Mouse (Mus musculus): Measurements from ENCODE around the gene Trmt1. TPM values are rescaled to one million over a fixed set of nuclear protein-coding genes. Genes with fewer than 3 reads are reported as not detected.
A peak's percentile ranks its signal among the peaks of the same experiment; 100 is the strongest.

Trmt1 gene
- polyA plus RNA-seq, 1 experiment from 2014 or later, result 47.9 TPM

- peak overlapping the region; percentile 62 for H3K9ac ChIP-seq (ENCODE audit: low read depth, low read length)
- peak overlapping the region; percentile 40 for H3K4me2 ChIP-seq (replicated peaks; ENCODE audit: low read depth, low read length)
- no peaks in the 10 kb centered on the region for H3K36me3 ChIP-seq (ENCODE audit: control insufficient read depth, insufficient read depth, low read length)
- peaks cover 14% of the 10 kb centered on the region for H3K4me1 ChIP-seq (replicated peaks; ENCODE audit: control insufficient read depth, insufficient read depth, low read length)
- H3K27ac ChIP-seq (ENCODE audit: low read depth, low read length), result peak overlapping the region; percentile 88
- no peaks in the 10 kb centered on the region for H3K27me3 ChIP-seq (ENCODE audit: control insufficient read depth, insufficient read depth, low read length)
- ATAC-seq (ENCODE audit: low FRiP score), result no peak
- peak; percentile 67 for DNase-seq (ENCODE audit: low spot score)
- WGBS, result 2% methylated on average over 23 of the region's 23 CpGs
- peak overlapping the region; percentile 29 for H3K4me3 ChIP-seq (ENCODE audit: low read depth, low read length)
- no peaks in the 10 kb centered on the region for H3K9me3 ChIP-seq (ENCODE audit: control insufficient read depth, low read length)
Observed at GRCm38 (mm10) chr8:84656641-84657126, 29.4 kb upstream of the Trmt1 start.

- DNase-seq (ENCODE audit: low spot score) (no peak), ATAC-seq (ENCODE audit: low FRiP score) (no peak)
- Histone ChIP-seq H3K27ac (ENCODE audit: low read depth, low read length) (peak overlapping the region; percentile 88), H3K9me3 (ENCODE audit: control insufficient read depth, low read length) (no peaks in the 10 kb centered on the region), H3K9ac (ENCODE audit: low read depth, low read length) (no peak overlapping the region), H3K4me1 (replicated peaks; ENCODE audit: control insufficient read depth, insufficient read depth, low read length) (peaks cover 14% of the 10 kb centered on the region), H3K4me2 (replicated peaks; ENCODE audit: low read depth, low read length) (peak overlapping the region; percentile 40), H3K27me3 (ENCODE audit: control insufficient read depth, insufficient read depth, low read length) (no peaks in the 10 kb centered on the region), H3K4me3 (ENCODE audit: low read depth, low read length) (peak overlapping the region; percentile 29; the same call in 1 of the 2 replicates), H3K36me3 (ENCODE audit: control insufficient read depth, insufficient read depth, low read length) (no peaks in the 10 kb centered on the region)
Observed at GRCm38 (mm10) chr8:84657203-84657602, 28.9 kb upstream of the Trmt1 start.

- WGBS, result 35% methylated on average over 4 of the region's 4 CpGs
- no peak overlapping the region for H3K4me3 ChIP-seq (ENCODE audit: low read depth, low read length)
- H3K4me2 ChIP-seq (replicated peaks; ENCODE audit: low read depth, low read length), result no peak overlapping the region
- H3K27ac ChIP-seq (ENCODE audit: low read depth, low read length), result no peak overlapping the region
- H3K9me3 ChIP-seq (ENCODE audit: control insufficient read depth, low read length), result no peaks in the 10 kb centered on the region
- no peaks in the 10 kb centered on the region for H3K36me3 ChIP-seq (ENCODE audit: control insufficient read depth, insufficient read depth, low read length)
- ATAC-seq (ENCODE audit: low FRiP score), result no peak
- no peak for DNase-seq (ENCODE audit: low spot score)
- no peak overlapping the region for H3K9ac ChIP-seq (ENCODE audit: low read depth, low read length)
- no peaks in the 10 kb centered on the region for H3K27me3 ChIP-seq (ENCODE audit: control insufficient read depth, insufficient read depth, low read length)
- peaks cover 14% of the 10 kb centered on the region for H3K4me1 ChIP-seq (replicated peaks; ENCODE audit: control insufficient read depth, insufficient read depth, low read length)
Observed at GRCm38 (mm10) chr8:84657680-84658079, 28.4 kb upstream of the Trmt1 start.

GRCm38 (mm10) chr8:84658951-84659350 lies 27.2 kb upstream of the Trmt1 start:
- H3K27ac ChIP-seq (ENCODE audit: low read depth, low read length), result no peak overlapping the region
- no peaks in the 10 kb centered on the region for H3K36me3 ChIP-seq (ENCODE audit: control insufficient read depth, insufficient read depth, low read length)
- H3K9me3 ChIP-seq (ENCODE audit: control insufficient read depth, low read length), result no peaks in the 10 kb centered on the region
- no peak overlapping the region for H3K9ac ChIP-seq (ENCODE audit: low read depth, low read length)
- WGBS, result 76% methylated on average over 1 of the region's 1 CpGs
- no peak overlapping the region for H3K4me2 ChIP-seq (replicated peaks; ENCODE audit: low read depth, low read length)
- DNase-seq (ENCODE audit: low spot score), result no peak
- ATAC-seq (ENCODE audit: low FRiP score), result no peak
- H3K4me1 ChIP-seq (replicated peaks; ENCODE audit: control insufficient read depth, insufficient read depth, low read length), result peaks cover 14% of the 10 kb centered on the region
- H3K4me3 ChIP-seq (ENCODE audit: low read depth, low read length), result no peak overlapping the region
- no peaks in the 10 kb centered on the region for H3K27me3 ChIP-seq (ENCODE audit: control insufficient read depth, insufficient read depth, low read length)

- WGBS, result 1% methylated on average over 32 of the region's 33 CpGs
- Histone ChIP-seq H3K27me3 (ENCODE audit: control insufficient read depth, insufficient read depth, low read length) (no peaks in the 10 kb centered on the region), H3K4me3 (ENCODE audit: low read depth, low read length) (peak overlapping the region; percentile 85), H3K4me2 (replicated peaks; ENCODE audit: low read depth, low read length) (peak overlapping the region; percentile 97), H3K27ac (ENCODE audit: low read depth, low read length) (peak overlapping the region; percentile 79), H3K36me3 (ENCODE audit: control insufficient read depth, insufficient read depth, low read length) (no peaks in the 10 kb centered on the region), H3K9ac (ENCODE audit: low read depth, low read length) (peak overlapping the region; percentile 89), H3K9me3 (ENCODE audit: control insufficient read depth, low read length) (no peaks in the 10 kb centered on the region), H3K4me1 (replicated peaks; ENCODE audit: control insufficient read depth, insufficient read depth, low read length) (peaks cover 14% of the 10 kb centered on the region)
- ATAC-seq (ENCODE audit: low FRiP score) (no peak), DNase-seq (ENCODE audit: low spot score) (peak; percentile 78)
Observed at GRCm38 (mm10) chr8:84659936-84660818, 25.9 kb upstream of the Trmt1 start.

- WGBS, result under 1% methylated on average over 20 of the region's 20 CpGs
- Histone ChIP-seq H3K4me1 (replicated peaks; ENCODE audit: control insufficient read depth, insufficient read depth, low read length) (peaks cover 14% of the 10 kb centered on the region), H3K4me3 (ENCODE audit: low read depth, low read length) (peak overlapping the region; percentile 85), H3K9me3 (ENCODE audit: control insufficient read depth, low read length) (no peaks in the 10 kb centered on the region), H3K4me2 (replicated peaks; ENCODE audit: low read depth, low read length) (peak overlapping the region; percentile 97), H3K36me3 (ENCODE audit: control insufficient read depth, insufficient read depth, low read length) (no peaks in the 10 kb centered on the region), H3K27ac (ENCODE audit: low read depth, low read length) (peak overlapping the region; percentile 79), H3K27me3 (ENCODE audit: control insufficient read depth, insufficient read depth, low read length) (no peaks in the 10 kb centered on the region), H3K9ac (ENCODE audit: low read depth, low read length) (peak overlapping the region; percentile 89)
- peak; percentile 73 for DNase-seq (ENCODE audit: low spot score)
- no peak for ATAC-seq (ENCODE audit: low FRiP score)
Observed at GRCm38 (mm10) chr8:84660819-84661457, 25.2 kb upstream of the Trmt1 start.

GRCm38 (mm10) chr8:84661458-84661871 lies 24.6 kb upstream of the Trmt1 start:
- Histone ChIP-seq H3K27ac (ENCODE audit: low read depth, low read length) (peak overlapping the region; percentile 82), H3K4me1 (replicated peaks; ENCODE audit: control insufficient read depth, insufficient read depth, low read length) (peaks cover 8% of the 10 kb centered on the region), H3K4me2 (replicated peaks; ENCODE audit: low read depth, low read length) (peak overlapping the region; percentile 97), H3K4me3 (ENCODE audit: low read depth, low read length) (peak overlapping the region; percentile 85), H3K9ac (ENCODE audit: low read depth, low read length) (peak overlapping the region; percentile 89), H3K9me3 (ENCODE audit: control insufficient read depth, low read length) (no peaks in the 10 kb centered on the region), H3K27me3 (ENCODE audit: control insufficient read depth, insufficient read depth, low read length) (no peaks in the 10 kb centered on the region), H3K36me3 (ENCODE audit: control insufficient read depth, insufficient read depth, low read length) (no peaks in the 10 kb centered on the region)
- ATAC-seq (ENCODE audit: low FRiP score) (no peak), DNase-seq (ENCODE audit: low spot score) (peak; percentile 66)
- under 1% methylated on average over 24 of the region's 24 CpGs for WGBS

- peaks cover 2% of the 10 kb centered on the region for H3K4me1 ChIP-seq (replicated peaks; ENCODE audit: control insufficient read depth, insufficient read depth, low read length)
Observed at GRCm38 (mm10) chr8:84661961-84662571, 24.0 kb upstream of the Trmt1 start.

More at GRCm38 (mm10) chr8:84661961-84662571, 24.0 kb upstream of the Trmt1 start:
- peak; percentile 74 for DNase-seq (ENCODE audit: low spot score)
- Histone ChIP-seq H3K27ac (ENCODE audit: low read depth, low read length) (peak overlapping the region; percentile 82), H3K36me3 (ENCODE audit: control insufficient read depth, insufficient read depth, low read length) (no peaks in the 10 kb centered on the region), H3K9ac (ENCODE audit: low read depth, low read length) (peak overlapping the region; percentile 89), H3K27me3 (ENCODE audit: control insufficient read depth, insufficient read depth, low read length) (no peaks in the 10 kb centered on the region), H3K4me3 (ENCODE audit: low read depth, low read length) (peak overlapping the region; percentile 85), H3K4me2 (replicated peaks; ENCODE audit: low read depth, low read length) (peak overlapping the region; percentile 97), H3K9me3 (ENCODE audit: control insufficient read depth, low read length) (no peaks in the 10 kb centered on the region)
- under 1% methylated on average over 61 of the region's 61 CpGs for WGBS
- ATAC-seq (ENCODE audit: low FRiP score), result peak; percentile 22; the same call in 1 of the 2 replicates

Data from hindbrain, embryonic 11.5 days (tissue).